Mouse (Mus musculus) retina, adult 2 months (tissue): ENCODE measurements around the gene Rbm25.
"Not testable (repeated sequence)": the region's sequence is repeated elsewhere in the genome, so short reads cannot be mapped to it uniquely, and the experiment has no call there.

Experiments
- DNase-seq: peaks from one replicate; pipeline ENCODE4 v3.0.0-alpha.2; 2012; ENCODE audit warnings: low read depth, low spot score

The Rbm25 gene

GRCm38 (mm10) chr12:83630936-83631335, at the start of gene Rbm25:
Gene Rbm25 (plus strand): TSS chr12:83631236.
- DNase-seq = not testable (repeated sequence)

- no peak for DNase-seq
These were observed 48.9 kb upstream of the Rbm25 start for GRCm38 (mm10) chr12:83582106-83582505.

- no peak for DNase-seq
These were observed 48.3 kb upstream of the Rbm25 start for GRCm38 (mm10) chr12:83582747-83583146.

GRCm38 (mm10) chr12:83586628-83587027, 44.4 kb upstream of the Rbm25 start:
- no peak for DNase-seq

- DNase-seq = no peak
These were observed 39.1 kb upstream of the Rbm25 start for GRCm38 (mm10) chr12:83591754-83592501.

- DNase-seq = no peak
These were observed 36.5 kb upstream of the Rbm25 start for GRCm38 (mm10) chr12:83594454-83595040.

GRCm38 (mm10) chr12:83596191-83596954, 34.7 kb upstream of the Rbm25 start:
- no peak for DNase-seq

GRCm38 (mm10) chr12:83597025-83597501, 34.0 kb upstream of the Rbm25 start, which contains the start of gene Zfyve1:
Gene Zfyve1 (minus strand): TSS chr12:83597222.
- peak; percentile 91 for DNase-seq

GRCm38 (mm10) chr12:83597881-83598280, 33.2 kb upstream of the Rbm25 start:
- no peak for DNase-seq

- no peak for DNase-seq
These were observed 28.8 kb upstream of the Rbm25 start for GRCm38 (mm10) chr12:83602285-83602684.

- not testable (repeated sequence) for DNase-seq
These were observed 24.6 kb upstream of the Rbm25 start for GRCm38 (mm10) chr12:83606411-83606810.

GRCm38 (mm10) chr12:83617261-83617660, 13.8 kb upstream of the Rbm25 start:
- DNase-seq = no peak

GRCm38 (mm10) chr12:83618981-83619380, 12.1 kb upstream of the Rbm25 start:
- DNase-seq = no peak

GRCm38 (mm10) chr12:83620694-83621093, 10.3 kb upstream of the Rbm25 start:
- DNase-seq = not testable (repeated sequence)

- DNase-seq = no peak
These were observed 8.8 kb upstream of the Rbm25 start for GRCm38 (mm10) chr12:83622031-83622755.

GRCm38 (mm10) chr12:83624321-83624720, 6.7 kb upstream of the Rbm25 start:
- no peak for DNase-seq

GRCm38 (mm10) chr12:83631743-83632679, 975 bp downstream of the Rbm25 start:
- peak; percentile 96 for DNase-seq

- no peak for DNase-seq
These were observed 1.6 kb downstream of the Rbm25 start for GRCm38 (mm10) chr12:83632680-83633025.

GRCm38 (mm10) chr12:83633807-83634206, 2.8 kb downstream of the Rbm25 start:
- DNase-seq = no peak

GRCm38 (mm10) chr12:83641233-83641632, 10.2 kb downstream of the Rbm25 start:
- DNase-seq = no peak

GRCm38 (mm10) chr12:83643116-83643515, 12.1 kb downstream of the Rbm25 start:
- no peak for DNase-seq
